Mouse (Mus musculus): ENCODE results near the gene Erf.
A peak's percentile ranks its signal among the peaks of the same experiment; 100 is the strongest.
"Not testable (repeated sequence)": the region's sequence is repeated elsewhere in the genome, so short reads cannot be mapped to it uniquely, and the experiment has no call there.

Gene Erf

DNA sequence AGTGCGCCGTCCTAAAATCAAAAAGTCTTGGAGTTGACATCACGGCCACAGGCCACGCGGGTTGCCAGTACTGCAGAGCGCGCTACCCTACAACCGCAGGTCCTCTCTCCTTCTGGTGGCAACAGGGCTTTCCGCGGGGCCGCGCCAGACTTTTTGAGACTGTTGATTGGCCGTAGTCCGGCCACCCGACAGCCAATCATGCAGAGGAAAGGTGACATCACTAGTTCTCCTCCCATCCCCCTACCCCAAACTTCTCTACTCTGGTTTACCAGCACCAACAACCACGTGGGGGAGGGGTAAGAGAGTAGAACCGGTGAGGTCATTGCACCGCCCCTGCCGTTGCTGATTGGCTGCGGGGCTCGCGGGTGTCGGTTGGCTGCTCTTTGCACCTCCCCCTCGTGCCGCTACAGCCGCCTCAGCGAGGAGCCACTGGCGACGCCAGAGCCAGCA, 16.8 kb upstream of the Erf start, which contains the start of gene Cic:
Cic (plus strand) TSS at position 404 of the 450 bp plus-strand sequence.
- peak; percentile 100 for DNase-seq

DNA sequence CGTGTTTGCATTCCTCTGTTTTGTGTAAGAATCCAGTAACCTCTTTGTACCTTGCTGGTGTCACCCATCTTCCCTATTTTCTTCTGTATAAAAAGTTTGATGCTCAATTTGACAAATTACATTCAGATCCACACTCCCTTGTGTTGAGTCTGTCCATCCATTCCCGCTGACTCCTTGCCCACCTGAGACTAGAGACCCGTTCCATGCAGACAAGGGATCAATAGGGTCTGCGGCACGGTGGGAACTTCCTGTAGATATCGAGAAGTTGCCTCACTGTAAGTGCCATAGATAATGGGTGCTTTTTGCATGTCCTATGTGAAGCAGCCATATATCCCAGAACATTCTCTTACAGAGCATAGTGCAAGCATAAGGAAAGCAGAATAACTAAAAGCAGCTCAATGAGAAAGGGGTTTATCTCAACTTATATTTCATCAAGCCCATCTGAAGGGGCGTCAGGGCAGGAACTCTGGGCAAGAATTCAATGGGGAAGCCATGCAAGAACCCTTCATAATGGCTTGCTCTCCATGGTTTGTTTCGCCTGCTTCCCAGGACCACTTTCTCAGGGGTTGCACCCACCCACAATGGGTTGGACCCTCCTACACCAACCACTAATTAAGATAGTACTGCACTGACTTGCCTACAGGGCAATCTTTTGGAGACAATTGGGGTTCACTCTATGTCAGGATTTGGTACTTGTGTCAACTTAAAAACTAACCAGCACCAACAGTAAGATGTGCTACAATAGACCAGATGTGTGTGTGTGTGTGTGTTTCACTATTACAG, 15.8 kb upstream of the Erf start:
- no peak for DNase-seq

DNA sequence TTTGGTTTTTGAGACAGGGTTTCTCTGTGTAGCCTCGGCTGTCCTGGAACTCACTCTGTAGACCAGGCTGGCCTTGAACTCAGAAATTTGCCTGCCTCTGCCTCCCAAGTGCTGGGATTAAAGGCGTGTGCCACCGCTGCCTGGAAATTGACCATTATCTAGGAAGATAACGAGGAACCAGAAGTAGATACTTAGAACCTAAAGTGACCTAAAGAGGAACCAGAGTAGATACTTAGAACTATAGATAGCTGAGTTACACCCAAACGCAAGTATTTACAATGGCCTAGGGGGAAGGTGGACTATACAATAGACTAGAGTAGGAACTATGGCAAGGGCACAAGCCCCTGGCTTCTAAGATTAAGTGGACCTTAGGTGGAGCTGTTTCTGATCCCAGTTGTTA, 15.2 kb upstream of the Erf start:
- DNase-seq: not testable (repeated sequence)

DNA sequence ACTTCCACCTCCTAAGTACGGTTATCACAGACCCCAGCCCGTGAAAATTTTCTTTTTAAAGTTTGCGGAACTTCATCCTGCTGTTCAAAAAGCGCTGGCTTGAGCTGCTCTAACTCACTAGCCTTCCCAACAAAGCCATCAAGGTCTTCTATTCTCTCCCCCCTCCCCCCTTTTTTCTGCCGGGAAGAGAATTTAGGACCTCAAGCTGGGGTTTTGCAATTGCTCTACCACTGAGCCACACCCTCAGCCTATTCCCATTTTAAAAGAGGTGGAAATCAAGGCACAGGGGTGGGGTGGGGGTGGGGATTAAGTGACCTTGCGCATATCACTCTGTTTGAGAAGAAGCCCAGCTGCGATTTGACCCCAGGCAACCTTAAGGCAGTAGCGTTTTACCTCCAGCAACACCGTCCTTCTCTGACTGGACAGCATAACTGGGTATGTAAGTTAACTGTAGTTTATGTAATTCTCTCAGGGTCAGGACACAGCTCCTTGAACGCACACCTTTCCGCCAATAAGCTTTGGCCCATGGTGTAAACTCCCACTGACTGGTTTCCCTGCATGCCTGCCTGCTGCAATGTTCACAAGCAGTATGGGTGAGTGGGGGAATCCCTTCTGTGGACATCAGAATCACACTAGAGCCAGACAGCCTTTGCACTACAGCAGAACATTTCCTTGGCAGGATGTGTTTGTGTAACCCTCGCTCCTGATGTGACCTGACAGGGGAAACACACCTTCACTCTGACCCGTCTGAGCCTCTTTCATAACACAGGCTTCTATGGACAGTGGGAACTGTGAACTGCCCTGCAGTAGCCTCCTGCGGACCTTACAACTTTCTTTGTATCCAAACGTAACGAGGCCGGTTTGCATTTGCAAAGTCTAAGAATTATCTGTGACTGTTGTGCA, 13.7 kb upstream of the Erf start:
- DNase-seq: no peak

DNA sequence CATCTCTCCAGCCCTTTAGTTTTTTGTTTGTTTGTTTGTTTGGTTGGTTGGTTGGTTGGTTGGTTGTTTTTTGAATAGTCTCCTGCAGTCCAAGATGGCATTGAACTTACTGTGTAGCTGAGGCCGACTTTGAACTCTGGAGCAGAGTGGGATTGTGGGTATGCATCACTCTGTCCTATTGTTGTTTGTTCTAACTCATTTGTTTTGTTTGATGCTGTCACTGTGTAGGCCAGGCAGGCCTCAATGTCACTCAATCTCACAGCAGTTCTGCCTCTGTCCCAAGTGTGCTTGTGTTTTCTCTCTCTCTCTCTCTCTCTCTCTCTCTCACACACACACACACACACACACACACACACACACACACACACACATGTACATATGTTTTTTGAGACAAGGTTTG, 11.3 kb upstream of the Erf start:
- no peak for DNase-seq

DNA sequence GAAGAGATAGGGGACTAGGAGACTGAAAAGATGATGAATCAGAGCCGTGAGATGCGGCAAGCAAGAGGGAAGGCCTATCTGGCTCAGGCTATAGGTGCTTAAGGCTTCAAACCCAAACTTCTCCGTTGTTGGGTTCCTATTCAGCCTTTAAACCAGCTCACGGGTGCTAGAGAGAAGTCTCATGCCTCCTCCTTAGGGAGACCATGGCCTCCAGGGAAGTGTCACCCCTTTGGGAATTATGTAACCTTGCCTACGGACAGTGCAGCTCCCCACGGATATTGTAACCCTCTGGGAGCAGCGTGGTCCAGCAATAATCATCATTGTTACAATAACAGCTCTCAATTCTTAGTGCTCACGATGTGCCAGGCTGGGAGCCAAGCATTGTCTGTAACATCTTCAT, 1.3 kb upstream of the Erf start:
- peak in 1 of 2 experiments; percentile 38 for DNase-seq

DNA sequence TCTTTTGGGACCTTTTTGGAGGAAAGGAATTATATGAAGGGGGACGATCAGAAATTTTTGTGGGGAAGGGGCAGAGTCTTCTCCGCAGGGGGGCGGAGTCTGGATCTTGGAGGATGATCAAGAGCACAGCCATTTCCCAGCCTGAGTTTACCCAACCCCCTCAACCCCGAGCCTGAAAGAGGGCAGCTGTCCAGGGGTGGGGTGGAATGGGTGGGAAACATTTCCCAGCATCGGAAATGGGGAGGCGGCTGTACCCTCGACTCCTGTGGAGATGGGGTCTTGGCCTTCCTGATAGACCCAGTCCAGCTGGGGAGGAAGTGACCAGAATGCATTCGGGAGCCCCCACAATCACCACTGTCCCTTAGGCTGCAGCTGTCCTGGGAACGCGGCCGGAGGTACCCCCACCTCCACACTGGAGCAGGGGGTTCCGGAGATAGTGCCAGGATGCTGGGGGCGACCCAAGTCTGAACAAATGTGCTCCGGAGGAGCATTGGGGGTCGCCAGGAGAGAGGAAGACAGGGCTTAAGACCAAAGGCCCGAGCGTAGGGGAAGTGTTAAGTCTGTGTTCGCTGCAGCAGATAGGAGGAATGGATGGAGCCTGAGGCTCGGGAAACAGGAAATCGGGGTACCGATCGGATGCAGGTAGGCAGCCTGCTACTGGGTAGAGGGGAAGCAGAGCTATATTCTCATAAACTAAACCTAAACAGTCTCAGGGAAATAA, 670 bp upstream of the Erf start:
- DNase-seq: peak; percentile 82 to 84

DNA sequence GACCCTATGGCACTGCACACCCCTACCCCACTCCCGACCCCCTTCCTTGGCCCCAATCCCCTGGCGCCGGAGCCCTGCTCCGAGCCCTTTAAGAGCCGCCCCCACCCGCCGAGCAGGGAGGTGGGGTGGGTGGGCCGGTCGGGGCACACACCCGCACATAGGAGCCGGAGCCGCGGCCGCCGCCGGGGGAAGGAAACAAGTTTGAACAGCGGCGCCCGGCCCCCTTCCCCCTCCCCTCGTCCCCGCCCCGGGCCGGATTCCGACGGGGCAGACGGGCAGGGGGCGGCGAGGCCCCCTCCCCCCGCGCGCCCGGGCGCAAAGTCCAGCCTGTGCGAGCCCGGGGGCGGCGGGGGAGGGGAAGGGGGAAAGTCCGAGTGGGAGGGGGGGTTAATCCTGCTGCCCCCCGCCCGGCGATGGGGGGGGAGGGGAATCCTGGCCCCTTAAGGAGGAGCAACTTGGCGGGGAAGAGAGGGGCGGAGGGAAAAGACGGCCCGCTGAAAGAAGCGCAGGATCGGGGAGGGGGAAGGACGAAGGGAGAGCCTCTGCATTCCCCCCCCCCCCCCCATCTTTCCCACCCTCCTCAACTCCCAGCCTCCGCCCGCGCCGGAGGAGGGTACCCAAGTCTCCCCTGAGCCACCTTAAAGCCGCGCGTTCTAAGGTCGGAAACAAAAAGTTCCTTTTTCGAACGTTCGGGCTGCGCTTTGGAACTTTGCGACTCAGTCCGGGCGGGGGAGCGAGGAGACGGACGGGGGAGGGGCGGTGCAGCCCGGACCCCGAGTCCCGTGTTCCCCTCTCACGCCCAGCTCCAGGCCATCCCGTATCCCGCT, 1.0 kb downstream of the Erf start:
- DNase-seq: peak; percentile 81 to 84

DNA sequence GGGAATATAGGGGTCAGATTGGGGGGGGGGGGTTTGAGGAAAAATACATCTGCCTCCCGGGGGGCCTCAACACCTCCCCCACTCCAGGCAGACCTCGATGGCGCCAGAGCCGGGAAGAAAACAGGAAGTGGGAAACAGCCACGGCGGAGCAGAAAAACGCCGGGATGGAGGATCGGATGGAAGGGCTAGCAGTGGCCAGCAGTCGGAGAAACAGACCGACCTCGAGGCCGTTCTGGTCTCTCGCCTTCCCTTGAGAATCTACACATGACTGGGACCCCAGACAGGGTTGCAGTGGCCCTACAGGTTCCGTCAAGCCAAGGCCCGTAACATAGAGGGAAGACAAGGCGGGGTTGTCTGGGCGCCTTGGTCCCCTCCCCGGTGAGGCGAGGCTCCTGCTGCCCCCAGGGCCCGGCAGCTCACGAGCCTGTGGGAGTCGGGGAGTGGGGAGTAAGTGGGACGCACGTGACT, 1.7 kb downstream of the Erf start:
- DNase-seq: peak; percentile 48 to 63

DNA sequence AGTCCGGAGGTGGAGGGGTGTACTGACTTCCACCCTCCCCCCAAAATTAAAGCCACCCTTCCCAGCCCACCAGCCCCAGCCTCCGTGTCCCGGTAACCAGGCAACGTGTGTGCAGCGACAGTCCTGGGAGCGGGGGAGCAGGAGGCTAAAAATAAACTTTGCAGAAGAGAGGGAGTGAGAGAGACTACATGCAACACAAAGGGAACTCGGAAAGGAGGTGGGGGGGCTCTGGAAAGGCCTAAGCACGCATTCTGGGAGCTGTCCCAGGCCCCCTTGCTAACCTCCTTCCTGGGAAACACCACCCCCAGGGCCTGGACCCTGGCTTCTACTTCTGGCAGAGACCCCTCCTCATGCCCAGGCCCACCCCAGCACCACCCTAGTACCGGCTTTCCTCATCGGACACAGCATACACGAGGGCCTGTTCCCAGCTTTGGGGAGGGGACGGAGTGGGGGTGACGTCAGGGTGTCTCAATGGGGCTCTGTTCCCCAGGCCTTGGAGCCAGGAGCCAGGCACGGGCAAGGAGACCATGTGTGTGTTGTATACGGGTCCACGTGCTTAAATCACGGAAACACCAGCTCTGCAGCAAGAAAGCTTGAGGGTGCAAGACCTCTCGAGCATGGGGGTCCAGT, 2.4 kb downstream of the Erf start:
- peak; percentile 52 to 67 for DNase-seq

DNA sequence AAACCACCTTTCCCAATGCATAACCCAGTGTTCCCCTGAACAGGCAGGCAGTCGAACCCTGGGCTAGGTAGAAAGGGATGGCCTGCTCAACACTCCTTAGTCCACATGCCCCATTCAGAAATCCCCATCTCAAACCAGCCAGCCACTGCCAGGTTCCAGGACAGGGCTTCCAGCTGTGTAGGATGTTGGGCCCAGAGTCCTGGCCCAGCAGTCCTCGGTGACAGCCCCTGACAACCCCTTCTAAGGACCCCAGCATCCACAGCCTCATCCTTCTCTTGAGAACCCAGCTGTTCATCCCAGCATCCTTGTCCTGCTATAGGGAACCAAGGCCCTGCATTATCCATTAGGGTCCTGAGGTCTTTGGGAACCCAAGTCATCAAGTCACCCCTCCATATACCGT, 3.1 kb downstream of the Erf start:
- DNase-seq: no peak

DNA sequence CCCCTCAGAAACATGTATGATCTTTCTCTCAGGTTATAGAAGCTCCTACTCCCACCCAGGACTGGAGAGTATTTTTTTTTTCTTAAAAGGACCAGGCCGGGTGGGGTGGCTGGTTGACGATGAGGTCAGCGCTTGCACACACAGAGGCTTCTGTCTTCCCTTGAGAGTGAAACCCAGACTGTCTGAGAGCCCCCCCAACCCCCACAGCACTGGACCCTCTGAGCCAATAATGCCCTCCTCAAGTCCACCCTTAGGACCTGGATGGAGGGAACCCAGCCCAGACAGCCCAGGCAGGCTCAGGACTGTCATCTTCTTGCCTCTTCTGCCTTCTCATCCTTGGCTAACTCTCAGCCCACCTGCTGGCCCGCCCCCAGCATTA, 3.8 kb downstream of the Erf start:
- peak; percentile 51 for DNase-seq

DNA sequence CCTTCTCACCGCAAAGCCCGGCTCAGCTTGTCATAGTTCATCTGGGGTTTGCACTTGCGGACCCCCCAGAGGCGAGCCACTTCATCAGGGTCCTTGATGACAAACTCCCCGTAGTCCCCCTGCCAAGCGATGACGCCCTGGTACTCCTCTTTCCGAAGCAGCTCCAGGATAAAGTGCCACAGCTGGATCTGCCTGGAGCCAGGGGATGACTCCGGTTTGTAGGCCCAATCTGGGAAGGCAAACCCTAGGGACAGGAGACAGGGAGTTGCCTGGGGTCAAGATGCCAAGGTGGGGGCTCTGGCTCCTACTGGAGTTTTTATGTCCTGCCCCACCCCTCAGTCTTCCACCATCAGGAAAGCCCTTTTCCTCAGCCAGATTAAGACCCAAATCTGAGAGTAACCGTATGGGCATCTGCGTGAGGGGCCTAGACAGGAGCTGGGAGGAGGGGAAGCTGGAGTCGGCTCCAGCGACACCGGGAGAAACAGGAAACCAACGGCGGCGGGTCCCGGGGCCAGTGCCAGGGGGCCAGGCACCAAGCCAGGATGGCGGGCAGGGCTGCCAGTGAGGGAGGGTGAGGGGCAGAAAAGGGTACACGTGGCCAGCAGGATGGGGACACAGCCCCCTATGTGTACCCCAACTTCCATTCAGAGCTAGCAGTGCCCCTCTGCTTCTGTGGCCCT, 4.3 kb downstream of the Erf start:
- DNase-seq: peak; percentile 82 to 87

DNA sequence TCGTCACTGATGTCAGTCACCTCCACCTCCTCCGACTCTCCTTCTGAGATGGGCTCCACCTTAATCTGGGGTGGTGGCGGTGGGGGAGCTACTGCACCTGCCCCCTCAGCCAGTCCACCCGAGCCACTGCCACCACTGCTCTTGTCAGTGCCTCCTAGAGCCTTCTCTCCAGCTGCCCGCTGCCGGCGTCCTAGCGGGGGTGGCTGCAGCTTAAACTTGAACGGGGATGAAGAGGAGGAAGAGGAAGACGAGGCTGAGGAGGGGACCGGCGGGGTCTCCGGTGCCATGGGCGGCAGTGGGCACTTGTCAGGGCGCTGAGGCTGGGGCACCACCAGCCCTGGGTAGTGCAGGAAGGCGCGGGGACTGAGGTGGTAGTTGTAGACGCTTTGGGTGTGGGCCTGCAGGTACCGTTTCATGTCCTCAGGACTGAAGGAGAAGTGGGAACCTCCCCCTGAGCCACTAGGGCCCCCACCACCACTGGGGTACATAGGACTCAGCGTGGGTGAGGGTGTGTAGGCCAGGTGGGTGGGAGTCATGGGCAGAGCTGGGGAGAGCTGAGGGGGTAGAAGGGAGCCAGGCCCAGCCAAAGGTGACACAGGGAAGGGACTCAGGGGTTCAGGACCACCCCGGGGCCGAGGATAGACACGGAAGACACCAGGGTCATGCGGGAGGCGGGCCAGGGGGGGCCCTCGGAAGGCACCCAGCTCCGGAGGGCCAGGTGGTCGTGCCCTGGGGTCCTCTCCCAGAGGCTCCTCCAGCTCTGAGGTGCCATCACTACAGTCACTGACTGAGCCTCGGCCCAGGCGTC, 5.8 kb downstream of the Erf start:
- DNase-seq: no peak

DNA sequence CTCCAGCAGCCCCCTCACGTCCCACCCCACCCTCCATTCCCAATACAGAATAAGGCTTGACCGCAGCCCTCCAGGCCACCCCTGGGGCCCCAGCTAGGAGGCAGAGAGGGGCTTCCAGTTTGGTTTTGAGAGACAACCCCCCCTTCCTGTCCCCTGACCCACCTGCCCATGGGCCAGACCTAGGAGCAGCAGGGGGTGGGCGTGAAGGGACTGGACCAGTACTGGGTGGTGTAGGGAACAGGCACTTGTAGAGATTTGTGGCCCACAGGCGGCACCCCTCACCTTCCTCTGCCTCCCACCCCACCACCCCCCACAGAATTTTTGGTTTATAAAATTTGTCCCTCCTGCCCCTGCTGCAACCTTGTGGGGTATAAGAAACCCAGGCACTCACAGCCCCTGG, 7.2 kb downstream of the Erf start:
- no peak for DNase-seq

DNA sequence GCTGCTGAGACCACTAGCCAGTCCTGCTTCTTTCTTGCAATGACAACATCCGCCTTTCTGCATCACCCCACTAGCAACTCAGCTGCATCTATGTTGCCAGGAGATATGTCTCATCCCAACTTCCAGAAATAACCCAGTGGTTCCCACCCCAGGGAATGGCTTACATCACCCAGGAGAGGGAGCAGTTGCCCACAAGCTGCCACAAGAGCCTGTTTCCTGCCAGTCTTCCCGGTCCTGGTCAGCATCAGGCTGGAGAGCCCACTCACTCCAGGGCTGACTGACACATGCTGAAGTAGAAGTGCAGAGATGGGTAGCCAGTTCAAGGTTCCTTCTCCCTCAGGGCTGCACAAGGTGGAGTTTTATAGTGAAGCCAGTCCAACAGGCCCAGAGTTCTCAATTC, 9.5 kb downstream of the Erf start:
- peak; percentile 48 to 59 for DNase-seq

DNA sequence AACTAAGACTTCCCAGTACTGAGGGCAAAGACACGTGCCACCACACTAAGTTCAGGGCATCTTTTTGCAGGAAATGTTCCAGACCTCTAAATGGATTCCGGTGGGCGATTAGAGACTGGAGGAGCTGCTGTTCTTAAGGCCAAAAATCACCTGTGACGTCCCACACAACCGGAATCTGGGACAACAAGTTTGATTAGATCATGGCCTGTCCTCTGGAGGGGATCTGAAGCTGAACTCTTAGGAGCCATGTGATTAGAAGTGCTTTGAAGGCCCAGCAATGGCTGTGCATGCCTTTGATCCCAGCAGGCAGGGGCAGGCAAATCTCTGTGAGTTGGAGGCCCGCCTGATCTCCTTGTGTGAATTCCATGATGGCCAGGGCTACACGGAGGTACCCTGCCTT, 9.9 kb downstream of the Erf start:
- no peak for DNase-seq

DNA sequence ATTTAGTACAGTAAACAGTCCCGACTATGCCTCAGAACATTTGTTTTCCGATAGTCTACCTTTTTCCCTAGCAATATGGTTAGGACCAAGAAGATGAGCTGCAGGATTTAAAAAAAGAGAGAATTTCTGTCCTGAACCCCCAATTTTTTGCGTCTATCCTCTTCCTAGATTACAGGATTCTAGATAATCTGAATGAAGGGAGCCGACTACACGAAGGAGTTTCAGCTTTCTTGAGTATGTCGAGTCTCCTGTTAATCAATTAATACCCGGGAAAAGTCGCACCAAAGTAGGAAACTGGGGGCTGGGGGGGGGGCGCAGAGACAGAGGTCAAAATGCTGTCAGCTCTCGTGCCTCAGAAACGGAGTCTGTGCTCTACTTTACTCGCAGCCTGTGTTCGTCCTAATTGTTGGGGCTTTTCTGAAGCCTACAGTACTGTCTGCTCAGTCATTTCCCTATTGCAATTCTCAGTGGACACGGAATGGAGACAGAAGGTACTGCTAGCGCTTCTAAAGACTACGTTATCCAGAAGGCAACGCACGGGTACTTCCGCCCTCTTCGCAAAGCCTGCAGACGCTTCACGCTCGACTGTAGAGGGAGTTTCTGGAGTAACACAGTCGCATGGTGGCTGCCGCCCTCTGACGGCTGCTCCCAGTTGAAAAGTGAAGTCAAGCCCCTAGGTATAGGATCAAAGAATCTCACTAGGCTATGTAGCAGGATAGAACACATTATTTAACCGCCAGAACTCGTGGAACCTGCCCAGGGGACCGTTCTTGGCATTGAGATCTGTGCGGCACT, 11.5 kb downstream of the Erf start:
- DNase-seq: peak; percentile 89 to 91

DNA sequence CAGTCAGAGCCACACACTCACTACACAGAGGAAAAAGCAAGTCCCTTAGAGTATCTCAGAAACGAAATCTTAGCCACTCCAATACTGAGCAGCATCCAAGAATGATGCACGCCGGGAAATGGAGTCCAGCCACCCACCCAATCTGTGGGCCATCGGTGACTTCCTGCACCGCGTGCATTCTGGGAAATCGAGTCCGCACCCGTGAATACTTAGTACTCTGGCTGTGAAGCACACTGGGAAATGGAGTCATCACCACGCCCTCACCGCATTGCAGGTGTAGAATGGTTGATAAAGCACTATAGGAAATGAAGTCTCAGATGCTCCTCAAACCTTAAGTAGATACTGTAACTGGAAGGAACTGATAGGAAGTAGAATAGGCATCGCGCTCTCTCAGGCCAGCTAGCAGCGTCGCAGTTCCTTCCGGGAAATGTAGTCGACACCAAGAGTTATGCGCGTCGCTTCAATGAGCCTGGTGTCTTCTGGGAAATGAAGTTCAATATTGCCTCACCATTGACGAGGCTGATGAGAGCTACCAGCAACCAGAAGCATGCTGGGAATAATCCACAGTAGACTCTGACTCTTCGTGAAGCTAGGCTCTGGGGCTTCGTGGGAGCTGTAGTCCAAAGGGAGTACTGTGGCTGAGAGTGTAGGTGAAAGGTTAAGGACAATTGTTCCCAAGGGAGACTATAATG, 12.4 kb downstream of the Erf start:
- DNase-seq: peak; percentile 94 to 96
